Mouse (Mus musculus): ENCODE measurements around the gene Hecw1. TPM values are rescaled to one million over a fixed set of nuclear protein-coding genes. Genes with fewer than 3 reads are reported as not detected.

The Hecw1 gene
- 0.07 TPM in 1 of 2 replicates, not detected in the other for polyA plus RNA-seq (2014; fragmentation: Nextera tagmentation; extraction: Ambion mirVana)

GRCm38 (mm10) chr13:14522906-14523269 lies at the start of gene Hecw1:
Gene Hecw1, minus strand, starts transcription at chr13:14523228.
- Histone ChIP-seq H3K4me1 (ENCODE audit: control insufficient read depth, insufficient read depth, low read length) (no peaks in the 10 kb centered on the region), H3K27me3 (ENCODE audit: control insufficient read depth, insufficient read depth, low read length) (peaks cover 35% of the 10 kb centered on the region), H3K27ac (ENCODE audit: low read depth, low read length) (no peak within 1 kb of the TSS), H3K9ac (ENCODE audit: low read depth, low read length) (peak within 1 kb of the TSS; percentile 44; the same call in 1 of the 2 replicates), H3K4me3 (ENCODE audit: low read length) (peak within 1 kb of the TSS; percentile 52), H3K9me3 (ENCODE audit: control insufficient read depth, low read length) (no peaks in the 10 kb centered on the region), H3K36me3 (ENCODE audit: control insufficient read depth, insufficient read depth, low read length) (no peaks in the 10 kb centered on the region), H3K4me2 (replicated peaks; ENCODE audit: low read depth, low read length) (peak within 1 kb of the TSS; percentile 88)
- under 1% methylated on average over 15 of the region's 15 CpGs for WGBS
- peak; percentile 73 for ATAC-seq (ENCODE audit: low FRiP score, low TSS enrichment)

GRCm38 (mm10) chr13:14561336-14561735 lies 38.3 kb upstream of the Hecw1 start:
- H3K4me3 ChIP-seq (ENCODE audit: low read length) = no peak overlapping the region
- H3K9me3 ChIP-seq (ENCODE audit: control insufficient read depth, low read length) = no peaks in the 10 kb centered on the region
- H3K27me3 ChIP-seq (ENCODE audit: control insufficient read depth, insufficient read depth, low read length) = no peaks in the 10 kb centered on the region
- no peak overlapping the region for H3K9ac ChIP-seq (ENCODE audit: low read depth, low read length)
- H3K4me2 ChIP-seq (replicated peaks; ENCODE audit: low read depth, low read length) = no peak overlapping the region
- no peaks in the 10 kb centered on the region for H3K4me1 ChIP-seq (ENCODE audit: control insufficient read depth, insufficient read depth, low read length)
- H3K27ac ChIP-seq (ENCODE audit: low read depth, low read length) = no peak overlapping the region
- no peaks in the 10 kb centered on the region for H3K36me3 ChIP-seq (ENCODE audit: control insufficient read depth, insufficient read depth, low read length)
- WGBS = 82% methylated on average over 1 of the region's 1 CpGs
- no peak for ATAC-seq (ENCODE audit: low FRiP score, low TSS enrichment)

- Histone ChIP-seq H3K27me3 (ENCODE audit: control insufficient read depth, insufficient read depth, low read length) (no peaks in the 10 kb centered on the region), H3K4me2 (replicated peaks; ENCODE audit: low read depth, low read length) (no peak overlapping the region), H3K36me3 (ENCODE audit: control insufficient read depth, insufficient read depth, low read length) (no peaks in the 10 kb centered on the region), H3K27ac (ENCODE audit: low read depth, low read length) (no peak overlapping the region), H3K4me3 (ENCODE audit: low read length) (no peak overlapping the region), H3K9ac (ENCODE audit: low read depth, low read length) (no peak overlapping the region), H3K9me3 (ENCODE audit: control insufficient read depth, low read length) (no peaks in the 10 kb centered on the region), H3K4me1 (ENCODE audit: control insufficient read depth, insufficient read depth, low read length) (no peaks in the 10 kb centered on the region)
- WGBS = 82% methylated on average over 2 of the region's 2 CpGs
- no peak for ATAC-seq (ENCODE audit: low FRiP score, low TSS enrichment)
Measured at GRCm38 (mm10) chr13:14552628-14553027, 29.6 kb upstream of the Hecw1 start.

- H3K9me3 ChIP-seq (ENCODE audit: control insufficient read depth, low read length) = no peaks in the 10 kb centered on the region
- H3K4me3 ChIP-seq (ENCODE audit: low read length) = no peak overlapping the region
- H3K36me3 ChIP-seq (ENCODE audit: control insufficient read depth, insufficient read depth, low read length) = no peaks in the 10 kb centered on the region
- H3K4me1 ChIP-seq (ENCODE audit: control insufficient read depth, insufficient read depth, low read length) = no peaks in the 10 kb centered on the region
- no peaks in the 10 kb centered on the region for H3K27me3 ChIP-seq (ENCODE audit: control insufficient read depth, insufficient read depth, low read length)
- H3K9ac ChIP-seq (ENCODE audit: low read depth, low read length) = no peak overlapping the region
- no peak for ATAC-seq (ENCODE audit: low FRiP score, low TSS enrichment)
- H3K4me2 ChIP-seq (replicated peaks; ENCODE audit: low read depth, low read length) = no peak overlapping the region
- no peak overlapping the region for H3K27ac ChIP-seq (ENCODE audit: low read depth, low read length)
- WGBS = 66% methylated on average over 5 of the region's 5 CpGs
Measured at GRCm38 (mm10) chr13:14542860-14543259, 19.8 kb upstream of the Hecw1 start.

GRCm38 (mm10) chr13:14522128-14522905 lies 711 bp downstream of the Hecw1 start:
- WGBS = 2% methylated on average over 38 of the region's 38 CpGs

GRCm38 (mm10) chr13:14521746-14522127 lies 1.3 kb downstream of the Hecw1 start:
- Histone ChIP-seq H3K4me2 (replicated peaks; ENCODE audit: low read depth, low read length) (peak overlapping the region; percentile 88), H3K36me3 (ENCODE audit: control insufficient read depth, insufficient read depth, low read length) (no peaks in the 10 kb centered on the region), H3K9me3 (ENCODE audit: control insufficient read depth, low read length) (no peaks in the 10 kb centered on the region), H3K4me3 (ENCODE audit: low read length) (peak overlapping the region; percentile 52), H3K4me1 (ENCODE audit: control insufficient read depth, insufficient read depth, low read length) (no peaks in the 10 kb centered on the region), H3K27ac (ENCODE audit: low read depth, low read length) (no peak overlapping the region), H3K9ac (ENCODE audit: low read depth, low read length) (no peak overlapping the region), H3K27me3 (ENCODE audit: control insufficient read depth, insufficient read depth, low read length) (peaks cover 35% of the 10 kb centered on the region)
- WGBS = 27% methylated on average over 4 of the region's 4 CpGs
- peak; percentile 15; the same call in 1 of the 2 replicates for ATAC-seq (ENCODE audit: low FRiP score, low TSS enrichment)

More at GRCm38 (mm10) chr13:14522128-14522905, 711 bp downstream of the Hecw1 start:
- Histone ChIP-seq H3K9me3 (ENCODE audit: control insufficient read depth, low read length) (no peaks in the 10 kb centered on the region), H3K9ac (ENCODE audit: low read depth, low read length) (peak overlapping the region; percentile 44; the same call in 1 of the 2 replicates), H3K4me3 (ENCODE audit: low read length) (peak overlapping the region; percentile 52), H3K4me1 (ENCODE audit: control insufficient read depth, insufficient read depth, low read length) (no peaks in the 10 kb centered on the region), H3K36me3 (ENCODE audit: control insufficient read depth, insufficient read depth, low read length) (no peaks in the 10 kb centered on the region), H3K27ac (ENCODE audit: low read depth, low read length) (no peak overlapping the region), H3K4me2 (replicated peaks; ENCODE audit: low read depth, low read length) (peak overlapping the region; percentile 88), H3K27me3 (ENCODE audit: control insufficient read depth, insufficient read depth, low read length) (peaks cover 35% of the 10 kb centered on the region)
- ATAC-seq (ENCODE audit: low FRiP score, low TSS enrichment) = peak; percentile 88

- WGBS = 77% methylated on average over 3 of the region's 3 CpGs
Measured at GRCm38 (mm10) chr13:14519605-14520004, 3.4 kb downstream of the Hecw1 start.

GRCm38 (mm10) chr13:14517478-14517877 lies 5.5 kb downstream of the Hecw1 start:
- Histone ChIP-seq H3K4me2 (replicated peaks; ENCODE audit: low read depth, low read length) (no peak overlapping the region), H3K4me3 (ENCODE audit: low read length) (no peak overlapping the region), H3K27me3 (ENCODE audit: control insufficient read depth, insufficient read depth, low read length) (peaks cover 14% of the 10 kb centered on the region), H3K9ac (ENCODE audit: low read depth, low read length) (no peak overlapping the region), H3K36me3 (ENCODE audit: control insufficient read depth, insufficient read depth, low read length) (no peaks in the 10 kb centered on the region), H3K4me1 (ENCODE audit: control insufficient read depth, insufficient read depth, low read length) (no peaks in the 10 kb centered on the region), H3K9me3 (ENCODE audit: control insufficient read depth, low read length) (no peaks in the 10 kb centered on the region), H3K27ac (ENCODE audit: low read depth, low read length) (no peak overlapping the region)
- WGBS = 78% methylated on average over 3 of the region's 3 CpGs
- ATAC-seq (ENCODE audit: low FRiP score, low TSS enrichment) = no peak

More at GRCm38 (mm10) chr13:14519605-14520004, 3.4 kb downstream of the Hecw1 start:
- Histone ChIP-seq H3K27me3 (ENCODE audit: control insufficient read depth, insufficient read depth, low read length) (peaks cover 30% of the 10 kb centered on the region), H3K4me1 (ENCODE audit: control insufficient read depth, insufficient read depth, low read length) (no peaks in the 10 kb centered on the region), H3K36me3 (ENCODE audit: control insufficient read depth, insufficient read depth, low read length) (no peaks in the 10 kb centered on the region), H3K4me3 (ENCODE audit: low read length) (no peak overlapping the region), H3K9me3 (ENCODE audit: control insufficient read depth, low read length) (no peaks in the 10 kb centered on the region), H3K27ac (ENCODE audit: low read depth, low read length) (no peak overlapping the region), H3K4me2 (replicated peaks; ENCODE audit: low read depth, low read length) (no peak overlapping the region), H3K9ac (ENCODE audit: low read depth, low read length) (no peak overlapping the region)
- ATAC-seq (ENCODE audit: low FRiP score, low TSS enrichment) = no peak

GRCm38 (mm10) chr13:14515106-14515505 lies 7.9 kb downstream of the Hecw1 start:
- Histone ChIP-seq H3K27me3 (ENCODE audit: control insufficient read depth, insufficient read depth, low read length) (no peaks in the 10 kb centered on the region), H3K27ac (ENCODE audit: low read depth, low read length) (no peak overlapping the region), H3K9me3 (ENCODE audit: control insufficient read depth, low read length) (no peaks in the 10 kb centered on the region), H3K4me3 (ENCODE audit: low read length) (no peak overlapping the region), H3K9ac (ENCODE audit: low read depth, low read length) (no peak overlapping the region), H3K36me3 (ENCODE audit: control insufficient read depth, insufficient read depth, low read length) (no peaks in the 10 kb centered on the region), H3K4me1 (ENCODE audit: control insufficient read depth, insufficient read depth, low read length) (no peaks in the 10 kb centered on the region), H3K4me2 (replicated peaks; ENCODE audit: low read depth, low read length) (no peak overlapping the region)
- 85% methylated on average over 2 of the region's 2 CpGs for WGBS
- ATAC-seq (ENCODE audit: low FRiP score, low TSS enrichment) = no peak

All from kidney, embryonic 14.5 days (tissue).